Mouse (Mus musculus): ENCODE measurements at regions not wholly inside any gene's neighbourhood (a gene's known extent, or its start where the extent isn't known, plus 50 kb on each side); places are given as distances from the start of the nearest gene placed in this dataset.

GRCm38 (mm10) chr9:103845916-103846457, 84.3 kb upstream of the Tmem108 start:
- dilution Hi-C loops (cut with MboI; ENCODE audit: extremely low pct_ligation_motif_present, extremely low pct_unique_long_range_greater_than_20kb, low sequenced_read_pairs), result no loop called here
- in situ Hi-C loops (cut with MboI; ENCODE audit: low pct_ligation_motif_present, low pct_unique_long_range_greater_than_20kb, low sequenced_read_pairs), result no loop called here

GRCm38 (mm10) chr9:103847931-103848330, 86.3 kb upstream of the Tmem108 start:
- H3K36me3 ChIP-seq (replicated peaks in 1 of 2; ENCODE audit: control insufficient read depth in 1 of 2, insufficient read depth in 1 of 2, low read length in 1 of 2), result no peaks in the 10 kb centered on the region
- in situ Hi-C loops (cut with MboI; ENCODE audit: low pct_ligation_motif_present, low pct_unique_long_range_greater_than_20kb, low sequenced_read_pairs), result no loop called here
- TF ChIP-seq RCOR1 (conservative IDR thresholded peaks at IDR 0.05; ENCODE audit: low read depth, low read length) (no peak), SIN3A (IDR thresholded peaks at IDR 0.05; ENCODE audit: low read length) (no peak), GABPA (IDR thresholded peaks at IDR 0.05; ENCODE audit: insufficient replicate concordance, low read depth, low read length) (no peak), ETS1 (conservative IDR thresholded peaks at IDR 0.05; ENCODE audit: low read depth, low read length) (no peak), UBTF (IDR thresholded peaks at IDR 0.05; ENCODE audit: low read depth, low read length) (no peak), USF2 (conservative IDR thresholded peaks at IDR 0.05; ENCODE audit: low read depth, low read length) (no peak), CHD1 (IDR thresholded peaks at IDR 0.05; ENCODE audit: low read depth, low read length) (no peak)
- no peaks in the 10 kb centered on the region for H3K27me3 ChIP-seq (replicated peaks)
- no peaks in the 10 kb centered on the region for H3K79me2 ChIP-seq (replicated peaks; ENCODE audit: control insufficient read depth, extremely low read depth, insufficient read depth, poor library complexity, severe bottlenecking)
- no peaks in the 10 kb centered on the region for H3K9me3 ChIP-seq (replicated peaks; ENCODE audit: low read length)
- H3K4me3 ChIP-seq (replicated peaks in 1 of 3; ENCODE audit: low read depth in 2 of 3, low read length in 2 of 3, poor library complexity in 1 of 3), result no peak overlapping the region
- H3K4me1 ChIP-seq (ENCODE audit: control insufficient read depth in 1 of 2, insufficient read depth in 2 of 2), result no peaks in the 10 kb centered on the region
- dilution Hi-C loops (cut with MboI; ENCODE audit: extremely low pct_ligation_motif_present, extremely low pct_unique_long_range_greater_than_20kb, low sequenced_read_pairs), result no loop called here
- no peak for DNase-seq (ENCODE audit: extremely low read depth)
- no peak overlapping the region for H3K27ac ChIP-seq (ENCODE audit: insufficient read depth, low read depth)
- H3K4me2 ChIP-seq (ENCODE audit: insufficient read depth, low read depth, poor library complexity, severe bottlenecking), result no peak overlapping the region
- H3K9ac ChIP-seq (ENCODE audit: insufficient read depth, low read depth), result no peak overlapping the region

More at GRCm38 (mm10) chr9:103845916-103846457, 84.3 kb upstream of the Tmem108 start:
- Histone ChIP-seq H3K79me2 (replicated peaks; ENCODE audit: control insufficient read depth, extremely low read depth, insufficient read depth, poor library complexity, severe bottlenecking) (no peaks in the 10 kb centered on the region), H3K27me3 (replicated peaks) (no peaks in the 10 kb centered on the region), H3K36me3 (replicated peaks in 1 of 2; ENCODE audit: control insufficient read depth in 1 of 2, insufficient read depth in 1 of 2, low read length in 1 of 2) (no peaks in the 10 kb centered on the region), H3K4me3 (replicated peaks in 1 of 3; ENCODE audit: low read depth in 2 of 3, low read length in 2 of 3, poor library complexity in 1 of 3) (no peak overlapping the region), H3K9me3 (replicated peaks; ENCODE audit: low read length) (no peaks in the 10 kb centered on the region), H3K27ac (ENCODE audit: insufficient read depth, low read depth) (no peak overlapping the region), H3K4me1 (ENCODE audit: control insufficient read depth in 1 of 2, insufficient read depth in 2 of 2) (no peaks in the 10 kb centered on the region), H3K9ac (ENCODE audit: insufficient read depth, low read depth) (no peak overlapping the region), H3K4me2 (ENCODE audit: insufficient read depth, low read depth, poor library complexity, severe bottlenecking) (no peak overlapping the region)
- TF ChIP-seq MAFK (IDR thresholded peaks at IDR 0.05; ENCODE audit: insufficient replicate concordance, low read length) (no peak), JUN (IDR thresholded peaks at IDR 0.05; ENCODE audit: insufficient read depth, low read depth, low read length) (no peak), RCOR1 (conservative IDR thresholded peaks at IDR 0.05; ENCODE audit: low read depth, low read length) (no peak), GABPA (IDR thresholded peaks at IDR 0.05; ENCODE audit: insufficient replicate concordance, low read depth, low read length) (no peak), BHLHE40 (IDR thresholded peaks at IDR 0.05; ENCODE audit: low read depth, low read length) (no peak), NRF1 (IDR thresholded peaks at IDR 0.05; ENCODE audit: low read depth, low read length) (no peak), TBP (conservative IDR thresholded peaks at IDR 0.05; ENCODE audit: low read depth, low read length) (no peak), MXI1 (IDR thresholded peaks at IDR 0.05; ENCODE audit: low read depth, low read length) (no peak), ELF1 (IDR thresholded peaks at IDR 0.05; ENCODE audit: low read depth, low read length) (no peak), SMC3 (IDR thresholded peaks at IDR 0.05; ENCODE audit: low read depth, low read length) (no peak), USF2 (conservative IDR thresholded peaks at IDR 0.05; ENCODE audit: low read depth, low read length) (no peak), ZKSCAN1 (IDR thresholded peaks at IDR 0.05; ENCODE audit: borderline replicate concordance, low read depth, low read length) (no peak), MAX (IDR thresholded peaks at IDR 0.05; ENCODE audit: low read length) (no peak), TCF12 (IDR thresholded peaks at IDR 0.05; ENCODE audit: low read depth, low read length) (no peak), MEF2A (IDR thresholded peaks at IDR 0.05; ENCODE audit: borderline replicate concordance, low read depth, low read length) (no peak), CTCF (conservative IDR thresholded peaks at IDR 0.05 in 1 of 2, IDR thresholded peaks at IDR 0.05 in 1 of 2; ENCODE audit: low read depth in 2 of 2, low read length in 2 of 2) (no peak), HCFC1 (IDR thresholded peaks at IDR 0.05; ENCODE audit: low read depth, low read length) (no peak), IRF4 (IDR thresholded peaks at IDR 0.05; ENCODE audit: low read depth, low read length) (no peak), PAX5 (IDR thresholded peaks at IDR 0.05; ENCODE audit: low read length) (no peak)
- no peak for DNase-seq (ENCODE audit: extremely low read depth)
